Mouse (Mus musculus) lung, adult 18-20 months (tissue): ENCODE data around the gene Ric1.
"Not testable (repeated sequence)": the region's sequence is repeated elsewhere in the genome, so short reads cannot be mapped to it uniquely, and the experiment has no call there.

Experiments used
- DNase-seq, 2 experiments: peaks; one replicate each; pipeline ENCODE4 v3.0.0; 2022; ENCODE audit warnings: mixed read lengths in 2 of 2

The Ric1 gene

GRCm38 (mm10) chr19:29534030-29534429 lies 11.9 kb downstream of the Ric1 start:
- DNase-seq: no peak

- DNase-seq: no peak
These were observed 20.3 kb downstream of the Ric1 start for GRCm38 (mm10) chr19:29542256-29542970.

- no peak for DNase-seq
These were observed 21.9 kb downstream of the Ric1 start for GRCm38 (mm10) chr19:29544026-29544425.

- DNase-seq: no peak
These were observed 28.5 kb downstream of the Ric1 start for GRCm38 (mm10) chr19:29550618-29551017.

- no peak for DNase-seq
These were observed 29.0 kb downstream of the Ric1 start for GRCm38 (mm10) chr19:29551128-29551527.

- DNase-seq: not testable (repeated sequence)
These were observed 29.9 kb downstream of the Ric1 start for GRCm38 (mm10) chr19:29551980-29552379.

GRCm38 (mm10) chr19:29557171-29557845 lies 35.2 kb downstream of the Ric1 start:
- not testable (repeated sequence) for DNase-seq

GRCm38 (mm10) chr19:29562166-29562565 lies 40.1 kb downstream of the Ric1 start:
- peak in 1 of 2 experiments; percentile 8 for DNase-seq

- DNase-seq: peak in 1 of 2 experiments; percentile 19
These were observed 40.5 kb downstream of the Ric1 start for GRCm38 (mm10) chr19:29562603-29563002.

GRCm38 (mm10) chr19:29563258-29563779 lies 41.2 kb downstream of the Ric1 start:
- peak; percentile 72 to 82 for DNase-seq

GRCm38 (mm10) chr19:29566512-29566911 lies 44.4 kb downstream of the Ric1 start:
- no peak for DNase-seq

- DNase-seq: no peak
These were observed 60.4 kb downstream of the Ric1 start for GRCm38 (mm10) chr19:29582439-29582838.

- no peak for DNase-seq
These were observed 61.7 kb downstream of the Ric1 start for GRCm38 (mm10) chr19:29583734-29584133.

GRCm38 (mm10) chr19:29593783-29594182 lies 71.7 kb downstream of the Ric1 start:
- DNase-seq: not testable (repeated sequence)

GRCm38 (mm10) chr19:29596276-29596675 lies 74.2 kb downstream of the Ric1 start:
- no peak for DNase-seq

GRCm38 (mm10) chr19:29596985-29597384 lies 74.9 kb downstream of the Ric1 start:
- DNase-seq: peak in 1 of 2 experiments; percentile 9

GRCm38 (mm10) chr19:29598981-29599380 lies 76.9 kb downstream of the Ric1 start:
- no peak for DNase-seq

GRCm38 (mm10) chr19:29603548-29604353 lies 81.7 kb downstream of the Ric1 start:
- no peak for DNase-seq

- DNase-seq: no peak
These were observed 82.6 kb downstream of the Ric1 start for GRCm38 (mm10) chr19:29604653-29605052.

- DNase-seq: no peak
These were observed 85.4 kb downstream of the Ric1 start for GRCm38 (mm10) chr19:29607521-29607920.

- DNase-seq: no peak
These were observed 86.1 kb downstream of the Ric1 start for GRCm38 (mm10) chr19:29608212-29608611.

GRCm38 (mm10) chr19:29610907-29611306 lies 88.8 kb downstream of the Ric1 start:
- peak in 1 of 2 experiments; percentile 24 for DNase-seq

- DNase-seq: no peak
These were observed 90.0 kb downstream of the Ric1 start for GRCm38 (mm10) chr19:29612102-29612501.
